Mouse (Mus musculus): ENCODE data around the gene Rad9a. TPM values are rescaled to one million over a fixed set of nuclear protein-coding genes. Genes with fewer than 3 reads are reported as not detected.

Rad9a gene
- total RNA-seq, 2 experiments from 2014 or later, result 4.7 to 5.0 TPM

- intact Hi-C loops (cut with DNase I), result loop anchor here (5.0 kb wide), 2 partner anchors 34 to 69 kb away; partner anchors contain the start of genes Aip and Rps6kb2
- no peak for DNase-seq
These were observed 5.4 kb downstream of the Rad9a start for GRCm38 (mm10) chr19:4196048-4196447.

DNA sequence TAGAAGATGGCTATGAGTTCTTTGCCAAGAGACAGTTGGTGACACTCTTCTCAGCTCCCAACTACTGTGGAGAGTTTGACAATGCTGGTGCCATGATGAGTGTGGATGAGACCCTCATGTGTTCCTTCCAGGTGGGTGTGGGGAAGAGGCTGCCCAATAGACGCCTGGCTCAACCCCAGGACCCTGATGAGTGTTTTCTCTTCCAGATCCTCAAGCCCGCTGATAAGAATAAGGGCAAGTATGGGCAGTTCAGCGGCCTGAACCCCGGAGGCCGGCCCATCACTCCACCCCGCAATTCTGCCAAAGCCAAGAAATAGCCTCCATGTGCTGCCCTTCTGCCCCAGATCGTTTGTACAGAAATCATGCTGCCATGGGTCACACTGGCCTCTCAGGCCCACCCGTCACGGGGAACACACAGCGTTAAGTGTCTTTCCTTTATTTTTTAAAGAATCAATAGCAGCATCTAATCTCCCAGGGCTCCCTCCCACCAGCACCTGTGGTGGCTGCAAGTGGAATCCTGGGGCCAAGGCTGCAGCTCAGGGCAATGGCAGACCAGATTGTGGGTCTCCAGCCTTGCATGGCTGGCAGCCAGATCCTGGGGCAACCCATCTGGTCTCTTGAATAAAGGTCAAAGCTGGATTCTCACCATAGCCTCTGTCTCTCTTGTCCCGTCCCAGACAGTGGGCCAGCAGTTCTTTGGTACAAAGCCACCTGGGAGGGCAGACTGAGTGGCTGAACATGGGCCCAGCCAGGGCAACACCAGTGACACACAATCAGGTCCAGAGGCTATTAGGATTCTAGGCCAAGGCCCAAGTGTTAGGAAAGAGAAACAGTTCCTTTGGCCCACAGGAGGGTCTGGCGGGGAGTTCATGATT lies 6.4 kb downstream of the Rad9a start:
- intact Hi-C loops (cut with DNase I), result loop anchor here (5.0 kb wide), 2 partner anchors 33 to 68 kb away; partner anchors contain the start of genes Aip and Rps6kb2
- DNase-seq, result no peak

GRCm38 (mm10) chr19:4194021-4194724 lies 7.3 kb downstream of the Rad9a start:
- DNase-seq, result no peak
- intact Hi-C loops (cut with DNase I), result no loop called here

GRCm38 (mm10) chr19:4193129-4193528 lies 8.3 kb downstream of the Rad9a start:
- intact Hi-C loops (cut with DNase I), result no loop called here
- DNase-seq, result no peak

DNA sequence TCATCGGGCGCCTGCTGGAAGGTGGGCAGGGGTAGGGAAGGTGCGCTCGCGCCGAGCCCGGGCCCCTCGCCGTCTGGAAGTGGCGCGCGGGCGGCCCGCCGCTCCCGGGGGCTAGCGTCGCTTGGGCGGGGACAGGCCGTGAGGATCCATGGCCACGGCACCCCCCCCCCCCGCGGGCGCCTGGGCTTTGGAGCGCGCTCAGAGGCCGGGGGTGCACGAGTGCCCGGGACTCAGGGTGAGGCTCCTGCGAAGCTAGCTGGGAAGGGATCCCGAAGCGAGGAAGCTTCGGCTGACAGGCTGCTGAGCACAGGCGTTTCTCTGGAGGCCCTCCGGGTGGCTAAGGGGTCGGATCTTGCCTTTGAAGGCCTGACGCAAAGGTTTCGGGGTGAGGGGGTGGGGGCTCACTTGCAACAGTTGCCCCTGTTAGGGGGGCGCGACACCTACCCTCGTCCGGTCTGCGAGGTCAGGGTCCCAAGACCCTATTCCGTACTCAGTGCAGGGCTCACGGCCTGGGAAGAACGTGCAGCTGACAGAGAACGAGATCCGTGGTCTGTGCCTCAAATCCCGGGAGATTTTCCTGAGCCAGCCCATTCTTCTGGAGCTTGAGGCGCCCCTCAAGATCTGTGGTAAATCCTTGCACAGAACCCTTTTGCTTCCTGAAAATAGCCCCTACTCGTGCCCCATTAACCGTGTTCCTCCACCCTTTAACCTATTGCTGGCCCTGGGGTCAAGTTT lies 9.0 kb downstream of the Rad9a start:
- intact Hi-C loops (cut with DNase I), result no loop called here
- no peak for DNase-seq

- intact Hi-C loops (cut with DNase I), result no loop called here
- DNase-seq, result peak; percentile 99
These were observed 9.8 kb downstream of the Rad9a start, which contains the start of gene Ppp1ca for GRCm38 (mm10) chr19:4191528-4192250. TSS of gene Ppp1ca (plus strand) at chr19:4192065.

- intact Hi-C loops (cut with DNase I), result no loop called here
- DNase-seq, result no peak
These were observed 10.6 kb downstream of the Rad9a start, which contains the start of gene Tbc1d10c for GRCm38 (mm10) chr19:4190831-4191334. TSS of gene Tbc1d10c (minus strand) at chr19:4191284.

DNA sequence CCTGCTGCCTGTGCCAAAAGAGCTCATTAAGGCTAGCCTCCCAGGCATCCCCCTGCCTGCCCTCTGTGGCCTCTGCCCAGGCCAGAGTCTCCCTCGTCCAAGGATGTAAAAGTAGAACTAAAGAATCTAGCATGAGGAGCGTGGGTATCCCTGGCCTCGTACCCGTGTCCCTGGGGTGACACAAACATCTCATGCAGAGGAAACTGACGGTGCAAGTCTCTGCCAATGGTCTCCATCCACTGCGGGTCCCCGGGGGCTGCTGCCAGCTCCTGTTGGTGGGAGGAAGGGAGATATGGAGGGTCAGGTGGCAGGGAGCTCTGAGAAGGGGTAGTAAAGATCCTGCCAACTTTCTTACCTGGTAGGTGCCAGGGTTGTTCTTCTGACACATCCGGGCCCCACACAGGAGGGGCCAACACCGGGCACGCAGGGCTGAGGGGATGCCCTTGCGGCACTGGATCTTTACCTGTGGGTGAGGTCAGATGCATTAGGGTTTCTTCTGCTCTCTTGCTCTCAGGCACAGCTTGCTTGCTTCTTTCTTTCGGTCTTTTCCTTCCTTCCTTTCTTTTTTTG lies 12.3 kb downstream of the Rad9a start:
- intact Hi-C loops (cut with DNase I), result no loop called here
- no peak for DNase-seq

- DNase-seq, result no peak
- intact Hi-C loops (cut with DNase I), result no loop called here
These were observed 14.2 kb downstream of the Rad9a start for GRCm38 (mm10) chr19:4187303-4187702.

- DNase-seq, result no peak
- intact Hi-C loops (cut with DNase I), result no loop called here
These were observed 16.2 kb downstream of the Rad9a start for GRCm38 (mm10) chr19:4184976-4185975.

GRCm38 (mm10) chr19:4183689-4184088 lies 17.8 kb downstream of the Rad9a start:
- no peak for DNase-seq
- intact Hi-C loops (cut with DNase I), result no loop called here

DNA sequence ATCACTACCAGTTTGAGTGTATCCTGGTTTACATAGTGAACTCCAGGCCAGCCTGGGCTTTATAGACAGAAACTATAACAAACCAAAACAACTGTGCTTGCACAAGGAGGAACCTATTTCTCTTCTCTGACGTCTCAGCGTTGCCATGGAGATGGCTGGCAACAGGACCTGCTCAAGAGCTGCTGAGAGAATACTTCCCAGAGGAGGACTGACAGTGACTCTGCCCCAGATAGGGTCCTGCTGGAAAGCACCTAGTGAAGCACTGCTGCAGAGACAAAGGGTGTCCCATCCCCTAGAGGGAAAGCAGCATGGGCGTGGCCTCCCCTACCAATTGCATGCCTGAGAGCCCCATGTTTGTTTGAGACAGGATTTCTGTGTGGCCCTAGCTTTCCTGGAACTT lies 19.6 kb downstream of the Rad9a start:
- DNase-seq, result peak; percentile 45 to 59
- intact Hi-C loops (cut with DNase I), result no loop called here

GRCm38 (mm10) chr19:4180411-4180810 lies 21.1 kb downstream of the Rad9a start:
- DNase-seq, result no peak

DNA sequence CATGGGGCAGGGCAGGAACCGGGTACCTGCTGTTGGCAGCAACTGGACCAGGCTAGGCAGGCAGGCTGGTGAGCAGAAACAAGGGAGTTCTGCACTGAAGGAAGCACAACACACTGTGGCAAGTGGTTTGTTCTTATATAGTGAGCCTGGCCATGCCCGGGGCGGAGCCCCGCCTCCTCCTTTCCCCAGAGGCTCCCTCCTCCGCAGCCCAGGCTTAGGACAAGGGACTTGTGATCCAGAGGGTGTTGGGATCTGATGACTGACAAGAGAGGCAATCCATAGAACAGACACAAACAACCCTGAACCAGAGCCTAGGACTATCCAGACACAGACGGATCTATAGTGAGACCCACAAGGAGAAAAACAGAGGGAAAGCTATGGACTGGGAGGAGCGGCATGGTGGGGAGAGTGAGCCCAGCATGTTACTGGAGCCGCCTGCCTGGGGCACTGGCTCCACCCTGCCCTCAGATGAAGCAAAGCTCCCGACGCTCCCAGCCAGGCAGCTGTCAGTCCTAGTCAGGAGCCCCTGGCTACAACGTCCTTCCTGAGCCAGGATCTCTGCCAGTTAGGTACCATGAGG lies 26.0 kb downstream of the Rad9a start, which contains the start of gene Carns1:
Carns1 (minus strand) TSS at position 112 of the 580 bp plus-strand sequence.
- peak; percentile 55 to 70 for DNase-seq
- intact Hi-C loops (cut with DNase I), result no loop called here

More at GRCm38 (mm10) chr19:4180411-4180810, 21.1 kb downstream of the Rad9a start:
- intact Hi-C loops (cut with DNase I), result no loop called here

- no peak for DNase-seq
- intact Hi-C loops (cut with DNase I), result loop anchor here (5.0 kb wide), 1 partner anchor 54 kb away; no protein-coding TSS in a partner anchor
These were observed 28.5 kb downstream of the Rad9a start for GRCm38 (mm10) chr19:4172925-4173324.

- intact Hi-C loops (cut with DNase I), result loop anchor here (1.0 to 5.0 kb wide), 2 partner anchors 17 to 56 kb away; no protein-coding TSS in a partner anchor
These were observed 29.8 kb downstream of the Rad9a start for GRCm38 (mm10) chr19:4171393-4172290.

More at GRCm38 (mm10) chr19:4171393-4172290, 29.8 kb downstream of the Rad9a start:
- DNase-seq, result peak in 1 of 2 experiments; percentile 66

All from heart, postnatal 14 days (tissue).